Mouse (Mus musculus) natural killer cell, adult 2 months (primary cell): ENCODE results near the gene Xrcc4.

ENCODE experiments used
- DNase-seq, 2 experiments: peaks; one replicate each; pipeline ENCODE4 v3.0.0; 2022; ENCODE audit warnings: low spot score in 2 of 2

The Xrcc4 gene

GRCm38 (mm10) chr13:89738776-89739695, 350.4 kb downstream of the Xrcc4 start:
- peak; percentile 28 to 53 for DNase-seq

GRCm38 (mm10) chr13:89738275-89738674, 351.1 kb downstream of the Xrcc4 start:
- no peak for DNase-seq

- DNase-seq = no peak
Measured at GRCm38 (mm10) chr13:89735111-89735510, 354.3 kb downstream of the Xrcc4 start.

DNA sequence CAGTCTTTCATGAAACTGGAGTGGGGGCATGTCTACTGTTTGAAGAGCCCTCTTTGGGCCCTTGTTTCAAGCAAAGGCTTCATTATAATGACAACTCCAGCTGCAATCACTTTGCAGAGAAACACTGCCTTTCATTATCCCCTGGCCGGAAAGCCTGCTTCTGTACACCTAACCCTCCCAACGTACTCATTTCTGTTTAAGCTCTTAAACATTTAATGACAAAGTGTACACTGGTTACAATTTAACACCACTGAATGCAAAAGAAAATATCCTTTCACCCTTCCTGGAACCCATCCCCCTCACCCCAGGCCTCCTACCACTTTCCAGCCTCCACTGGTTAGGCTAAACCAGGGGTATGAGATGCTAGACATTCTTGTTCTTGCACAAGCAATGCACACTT, 362.9 kb downstream of the Xrcc4 start:
- no peak for DNase-seq
